Mouse (Mus musculus) CD4-positive, CD25-positive, alpha-beta regulatory T cell, adult 2 months (primary cell): ENCODE measurements around the gene Naglu.

Experiments used
- DNase-seq: peaks from one replicate; pipeline ENCODE4 v3.0.0-alpha.2; 2012; ENCODE audit warnings: low read depth, low spot score

Naglu gene

DNA sequence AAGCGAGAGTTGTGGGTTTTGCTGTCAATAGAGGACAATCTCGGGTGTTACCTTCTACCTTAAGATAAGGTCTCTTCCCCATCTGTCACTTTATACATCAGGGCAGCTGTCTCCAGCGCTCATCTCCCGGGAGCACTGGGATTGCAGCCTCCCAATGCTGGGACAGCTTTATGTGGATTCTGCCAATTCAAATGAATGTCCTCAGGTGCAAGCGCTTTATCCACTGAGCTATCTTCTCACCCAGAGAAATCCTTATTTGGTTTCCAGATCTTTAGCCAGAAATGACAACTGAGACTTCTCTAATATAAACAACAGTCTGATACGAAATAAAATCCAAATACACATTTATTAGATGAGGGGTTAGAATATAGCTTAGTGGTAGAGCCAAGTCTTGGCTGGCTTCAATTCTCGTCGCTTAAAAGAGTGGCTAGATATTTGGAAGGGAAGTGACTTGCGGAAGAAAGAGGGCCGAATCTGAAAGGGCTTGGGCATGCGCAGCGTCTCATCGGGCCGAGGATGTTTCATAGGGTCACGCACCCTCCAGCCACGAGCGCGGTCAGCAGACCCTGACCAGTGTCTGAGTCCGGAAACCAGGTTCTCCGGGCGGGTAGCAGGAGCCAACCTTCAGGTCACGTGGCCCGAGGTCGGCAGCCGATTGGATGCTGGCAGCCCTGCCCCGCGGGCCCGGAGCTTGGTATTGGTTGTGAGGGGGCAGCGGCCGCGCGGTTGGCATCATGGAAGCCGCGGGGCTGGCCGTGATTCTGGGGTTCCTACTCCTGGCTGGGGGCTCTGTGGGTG is at the start of gene Naglu:
Naglu (plus strand) TSS at position 622 of the 798 bp plus-strand sequence.
- DNase-seq = peak; percentile 93

DNA sequence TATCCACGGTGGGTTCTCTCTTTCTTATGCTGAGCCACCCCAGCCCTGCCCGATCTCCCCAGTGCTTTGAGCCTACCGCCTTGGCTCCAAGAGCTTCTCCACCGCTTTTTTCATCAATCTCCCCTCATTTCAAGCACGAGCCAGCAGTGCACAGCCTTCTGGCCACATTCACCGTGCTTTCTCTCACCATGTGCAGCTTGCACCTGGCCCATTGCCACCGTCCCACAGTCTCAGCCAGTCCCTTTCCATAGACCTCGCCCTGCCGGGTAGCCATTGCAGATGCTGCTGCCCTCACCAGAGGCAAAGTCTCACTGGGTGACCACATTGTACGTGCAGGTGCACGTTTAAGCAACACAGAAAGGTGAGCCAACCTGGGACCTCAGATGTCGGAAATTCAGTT is 46.4 kb upstream of the Naglu start:
- no peak for DNase-seq

DNA sequence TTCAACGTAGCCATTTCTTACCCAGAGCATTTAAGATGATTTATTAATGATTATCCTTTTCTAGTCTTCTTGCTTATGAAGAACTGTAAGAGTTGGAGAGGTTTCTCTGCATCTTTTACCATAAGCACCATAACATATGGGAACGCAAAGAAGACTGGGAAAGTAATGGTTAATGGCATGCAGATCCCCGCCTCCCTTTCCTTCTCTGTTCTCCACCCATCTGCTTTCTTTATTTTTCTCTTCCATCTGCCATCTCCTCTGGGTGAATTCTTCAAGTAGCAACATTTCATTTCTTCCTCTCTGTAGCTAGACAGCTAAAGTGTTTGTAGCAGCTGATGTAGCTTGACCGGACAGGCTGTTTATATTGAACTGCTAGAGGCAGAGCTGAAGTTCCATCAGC is 45.8 kb upstream of the Naglu start:
- DNase-seq = no peak

DNA sequence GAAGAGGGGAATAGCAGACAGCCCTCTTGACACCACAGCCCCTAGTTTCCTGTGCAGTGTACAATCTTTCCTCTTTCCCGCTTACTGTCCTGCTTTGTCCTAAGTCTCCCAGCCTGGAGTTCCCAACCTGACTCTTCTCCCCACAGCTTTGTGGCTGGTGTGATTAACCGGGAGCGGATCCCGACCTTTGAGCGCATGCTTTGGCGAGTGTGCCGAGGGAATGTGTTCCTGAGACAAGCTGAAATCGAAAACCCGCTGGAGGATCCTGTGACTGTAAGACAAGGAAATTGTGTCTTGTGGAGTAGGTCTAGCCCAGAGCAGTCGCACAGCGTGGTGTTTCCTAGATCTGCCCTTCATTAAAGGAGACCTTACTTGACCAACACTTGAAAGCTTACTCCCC is 42.7 kb upstream of the Naglu start:
- DNase-seq = no peak

DNA sequence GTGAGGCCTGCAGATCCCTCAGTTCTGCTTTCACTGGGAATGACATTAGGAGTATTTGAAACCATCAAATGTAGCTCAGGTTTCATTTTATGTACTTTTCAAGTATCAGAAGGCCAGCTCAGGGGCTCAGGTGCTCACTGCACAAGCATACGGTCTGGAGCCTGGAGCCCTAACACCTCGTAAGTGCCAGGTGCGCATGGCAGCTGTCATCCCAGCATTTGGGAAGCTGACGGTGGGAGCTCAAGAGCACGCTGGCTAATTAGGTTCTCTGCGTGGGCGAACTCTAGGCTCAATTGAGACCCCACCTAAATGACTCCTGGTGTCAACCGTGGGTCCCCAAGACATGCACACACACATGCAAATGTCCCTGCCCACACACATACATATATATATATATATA is 40.5 kb upstream of the Naglu start:
- no peak for DNase-seq

DNA sequence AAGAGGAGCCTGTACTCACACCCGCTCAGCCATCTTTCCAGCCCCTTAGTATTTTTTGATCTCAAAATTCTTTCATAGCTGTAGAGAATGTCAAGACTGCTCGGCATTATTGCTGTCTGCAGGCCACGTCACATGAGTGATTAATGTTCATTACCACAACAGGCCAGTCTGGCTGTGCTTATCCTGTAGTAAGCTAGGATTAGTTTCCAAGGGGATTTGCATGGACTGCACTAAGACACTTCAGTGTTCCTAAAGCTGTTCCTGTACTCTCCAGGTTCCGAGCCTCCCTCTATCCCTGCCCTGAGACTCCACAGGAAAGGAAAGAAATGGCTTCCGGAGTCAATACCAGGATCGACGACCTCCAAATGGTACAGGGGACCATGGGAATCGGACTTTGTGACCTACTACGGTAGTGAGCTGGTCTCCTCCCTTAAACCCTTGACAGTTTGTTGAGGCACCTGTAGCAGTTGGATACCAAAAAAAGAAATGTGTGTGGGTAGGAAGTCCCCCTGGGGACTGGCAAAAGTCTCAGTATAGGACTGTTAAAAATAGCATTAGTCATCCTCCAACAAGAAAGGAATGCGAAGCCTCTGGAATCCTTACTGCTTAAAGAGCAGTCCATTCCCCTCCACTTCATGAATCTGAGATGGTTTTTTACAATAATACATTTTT is 39.5 kb upstream of the Naglu start:
- DNase-seq = no peak

DNA sequence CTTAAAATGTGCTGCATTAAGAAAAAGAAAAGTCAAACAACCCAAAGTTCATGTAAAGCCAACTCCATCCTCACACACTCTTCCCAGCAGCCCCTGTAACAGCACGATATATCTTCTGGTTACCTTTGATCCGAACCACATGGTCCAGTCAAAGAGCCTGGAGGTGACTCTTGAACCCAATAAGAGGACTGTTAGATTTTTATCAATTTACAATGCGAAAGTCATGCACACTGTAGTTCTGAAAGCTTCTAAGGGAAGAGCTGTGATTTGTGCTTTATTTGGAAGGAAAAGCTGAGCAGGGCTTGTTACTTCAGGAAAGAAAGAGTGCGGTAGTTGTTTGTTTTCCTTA is 39.0 kb upstream of the Naglu start:
- no peak for DNase-seq

- DNase-seq = no peak
These were observed 38.3 kb upstream of the Naglu start for GRCm38 (mm10) chr11:101031470-101031869.

GRCm38 (mm10) chr11:101033856-101034500 is 35.8 kb upstream of the Naglu start:
- DNase-seq = no peak

GRCm38 (mm10) chr11:101034614-101035327 is 35.0 kb upstream of the Naglu start:
- DNase-seq = no peak

DNA sequence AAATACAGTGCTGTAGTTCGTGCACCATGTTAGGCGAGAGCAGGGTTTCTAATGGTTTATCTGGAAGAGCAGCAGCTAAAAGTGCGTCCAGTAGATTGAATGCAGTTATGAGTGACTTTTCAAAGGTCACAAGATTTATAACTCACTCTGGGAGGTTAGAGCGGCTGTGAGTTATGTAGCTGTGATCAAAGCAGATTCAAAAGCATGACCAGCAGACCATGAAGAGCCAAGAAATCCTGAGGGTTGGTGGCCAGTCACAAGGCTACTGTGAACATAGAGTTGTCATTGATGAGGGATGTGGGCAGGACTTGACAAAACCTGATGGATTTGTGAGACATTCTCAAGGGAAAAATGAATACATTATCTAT is 34.5 kb upstream of the Naglu start:
- DNase-seq = no peak

GRCm38 (mm10) chr11:101037795-101038194 is 32.0 kb upstream of the Naglu start:
- no peak for DNase-seq

- no peak for DNase-seq
These were observed 24.0 kb upstream of the Naglu start for GRCm38 (mm10) chr11:101045826-101046225.

DNA sequence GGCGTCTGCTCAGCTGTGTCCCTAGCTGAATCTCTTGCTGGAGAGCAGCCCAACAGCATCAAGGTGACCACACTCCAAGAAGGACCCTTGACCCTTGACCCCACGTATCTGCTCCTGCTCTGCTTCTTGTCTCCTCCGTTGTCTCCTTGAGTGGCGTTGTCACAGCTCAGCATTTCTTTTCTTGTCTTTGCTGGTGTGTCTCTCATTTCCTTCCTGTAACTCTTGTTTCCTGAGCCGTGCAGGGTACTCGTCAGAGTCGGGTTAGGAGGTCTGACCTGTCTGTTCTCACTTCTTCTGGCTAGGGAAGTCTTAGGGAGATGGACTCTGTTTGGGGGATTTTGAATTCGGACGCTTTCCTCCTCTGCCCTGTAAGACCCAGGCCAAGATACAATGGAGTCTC is 23.4 kb upstream of the Naglu start:
- peak; percentile 56 for DNase-seq

GRCm38 (mm10) chr11:101047502-101047901 is 22.3 kb upstream of the Naglu start:
- DNase-seq = no peak

- DNase-seq = no peak
These were observed 19.5 kb upstream of the Naglu start for GRCm38 (mm10) chr11:101050359-101050758.

GRCm38 (mm10) chr11:101051051-101051493 is 18.7 kb upstream of the Naglu start:
- DNase-seq = no peak

- no peak for DNase-seq
These were observed 18.2 kb upstream of the Naglu start for GRCm38 (mm10) chr11:101051617-101052016.

DNA sequence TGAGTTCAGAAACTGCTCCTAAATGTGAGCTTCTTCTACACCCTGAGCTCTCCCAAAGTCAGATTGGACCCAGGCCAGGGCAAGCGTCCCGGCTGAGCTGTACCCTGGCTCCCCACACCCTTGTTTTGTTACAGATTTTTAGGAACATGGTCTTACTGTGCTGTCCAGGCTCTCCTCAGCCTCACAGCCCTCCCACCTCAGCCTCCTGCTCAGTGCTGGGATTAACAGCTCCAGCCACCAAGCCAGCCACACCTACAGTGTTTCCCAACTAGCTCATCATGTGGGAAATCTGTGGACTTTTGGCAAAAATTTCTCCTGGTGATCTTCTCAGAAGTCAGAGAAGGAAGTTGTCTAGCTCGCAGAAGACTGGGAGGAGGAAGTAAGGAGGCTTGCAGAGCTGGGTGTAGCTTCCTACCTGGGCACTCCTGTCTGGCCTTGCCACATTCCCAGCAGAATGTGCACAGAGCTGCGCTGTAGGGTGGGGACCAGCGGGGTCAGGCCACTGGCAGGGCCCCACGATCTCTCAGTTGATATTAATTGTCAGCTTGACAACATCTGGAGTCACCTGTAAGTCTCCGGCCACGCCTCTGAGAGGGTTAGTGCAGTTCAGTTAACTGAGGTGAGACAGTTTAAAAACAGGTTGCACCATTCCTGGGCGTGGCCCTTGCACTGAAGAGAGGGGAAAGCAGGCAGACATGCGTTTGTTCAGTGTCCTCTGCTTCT is 16.9 kb upstream of the Naglu start:
- no peak for DNase-seq

- DNase-seq = peak; percentile 60
These were observed 15.8 kb upstream of the Naglu start for GRCm38 (mm10) chr11:101053974-101054373.

DNA sequence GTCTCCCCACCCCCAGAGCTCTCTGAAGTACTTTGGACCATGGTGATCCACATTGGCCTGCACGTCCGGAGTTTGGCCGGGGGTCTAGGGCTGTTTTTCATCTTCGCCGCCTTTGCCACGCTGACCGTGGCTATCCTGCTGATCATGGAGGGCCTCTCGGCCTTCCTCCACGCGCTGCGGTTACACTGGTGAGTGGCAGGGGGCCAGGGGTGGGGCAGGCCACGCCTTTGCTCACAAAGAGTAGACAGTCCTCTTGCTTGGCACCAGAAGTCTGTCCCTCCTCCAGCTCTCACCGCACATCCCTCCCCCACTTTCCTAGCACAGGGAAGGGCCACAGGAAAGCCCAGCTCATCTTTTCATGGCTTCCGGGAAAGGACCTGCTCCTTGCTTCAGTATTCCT is 14.4 kb upstream of the Naglu start:
- no peak for DNase-seq
